Mouse (Mus musculus): ENCODE data around the gene Arl15. TPM values are rescaled to one million over a fixed set of nuclear protein-coding genes. Genes with fewer than 3 reads are reported as not detected.
"Not testable (repeated sequence)": the region's sequence is repeated elsewhere in the genome, so short reads cannot be mapped to it uniquely, and the experiment has no call there.

The Arl15 gene
- total RNA-seq (2015) (11.0 and 14.3 TPM in 2 replicates), total RNA-seq (2017) (12.1 and 13.5 TPM in 2 replicates)

DNA sequence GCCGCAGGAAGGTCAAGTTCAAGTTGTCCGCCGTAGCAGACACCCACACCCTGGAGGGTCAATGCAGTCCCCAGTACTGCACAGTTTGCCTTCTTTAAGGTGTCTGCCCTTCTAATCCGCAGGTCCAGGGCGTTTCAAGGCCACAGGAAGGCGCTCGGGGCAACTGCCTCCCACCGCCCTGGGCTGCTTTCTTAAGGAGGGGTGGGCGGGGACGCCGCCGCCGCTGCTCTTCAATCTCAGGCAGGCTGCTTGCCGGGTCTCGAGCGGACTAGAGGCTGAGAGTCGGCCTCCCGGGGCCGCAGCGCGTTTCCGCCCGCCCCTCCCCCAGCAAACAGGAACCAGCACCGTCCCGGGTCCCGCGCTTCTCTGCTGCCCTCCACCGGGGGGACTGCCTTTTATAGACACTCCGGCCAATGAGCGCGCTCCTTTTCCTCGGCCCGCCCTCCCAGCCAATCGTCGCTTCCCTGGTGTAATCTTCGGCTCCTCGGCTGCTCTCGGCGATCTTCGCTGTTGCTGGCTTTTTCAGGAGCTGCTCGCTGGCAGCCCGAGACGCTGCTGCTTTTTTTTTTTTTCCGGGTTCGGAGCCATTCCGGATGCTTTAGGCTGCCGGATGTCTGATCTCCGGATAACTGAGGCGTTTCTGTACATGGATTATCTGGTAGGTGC is at the start of gene Arl15:
Gene Arl15, plus strand, starts transcription at position 467 of the 666 bp plus-strand sequence.
- peak; percentile 89 for ATAC-seq (ENCODE audit: poor library complexity, severe bottlenecking)

DNA sequence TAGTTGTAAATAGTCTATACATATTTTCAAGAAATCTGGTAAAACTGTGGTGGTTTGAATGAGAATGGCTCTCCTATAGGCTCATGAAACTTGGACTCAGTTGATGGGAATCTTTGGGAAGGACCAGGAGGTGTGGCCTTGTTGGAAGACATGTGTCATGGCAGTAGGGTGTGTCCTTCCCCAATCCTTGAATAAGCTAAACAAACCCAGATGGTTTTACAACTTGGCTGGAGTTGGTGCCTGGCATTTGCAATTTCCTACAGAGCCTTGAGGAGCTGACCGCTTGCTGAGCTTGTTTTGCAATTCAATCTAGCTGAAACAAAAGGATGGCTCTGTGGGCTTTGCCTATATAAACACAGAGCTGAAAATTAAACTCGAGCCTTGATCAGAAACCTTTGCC is 49.0 kb upstream of the Arl15 start:
- ATAC-seq (ENCODE audit: poor library complexity, severe bottlenecking): no peak

DNA sequence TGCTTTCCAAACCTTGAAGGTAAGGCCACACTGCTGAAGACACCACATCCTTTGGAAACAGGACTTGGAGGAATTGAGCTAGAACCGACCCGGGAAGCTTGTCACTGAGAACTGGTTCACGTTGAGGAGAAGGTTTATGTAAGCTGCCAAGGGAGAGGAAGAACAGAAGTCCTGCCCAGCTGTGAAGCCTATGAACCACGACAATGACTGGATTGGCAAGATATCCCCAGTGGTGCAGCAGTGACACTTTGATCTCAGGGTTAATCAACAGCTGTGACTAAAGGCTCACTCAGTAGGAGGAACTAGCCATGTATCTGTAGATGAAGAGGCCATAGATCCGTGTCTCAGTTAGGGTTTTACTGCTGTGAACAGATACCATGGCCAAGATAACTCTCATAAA is 43.5 kb upstream of the Arl15 start:
- no peak for ATAC-seq (ENCODE audit: poor library complexity, severe bottlenecking)

DNA sequence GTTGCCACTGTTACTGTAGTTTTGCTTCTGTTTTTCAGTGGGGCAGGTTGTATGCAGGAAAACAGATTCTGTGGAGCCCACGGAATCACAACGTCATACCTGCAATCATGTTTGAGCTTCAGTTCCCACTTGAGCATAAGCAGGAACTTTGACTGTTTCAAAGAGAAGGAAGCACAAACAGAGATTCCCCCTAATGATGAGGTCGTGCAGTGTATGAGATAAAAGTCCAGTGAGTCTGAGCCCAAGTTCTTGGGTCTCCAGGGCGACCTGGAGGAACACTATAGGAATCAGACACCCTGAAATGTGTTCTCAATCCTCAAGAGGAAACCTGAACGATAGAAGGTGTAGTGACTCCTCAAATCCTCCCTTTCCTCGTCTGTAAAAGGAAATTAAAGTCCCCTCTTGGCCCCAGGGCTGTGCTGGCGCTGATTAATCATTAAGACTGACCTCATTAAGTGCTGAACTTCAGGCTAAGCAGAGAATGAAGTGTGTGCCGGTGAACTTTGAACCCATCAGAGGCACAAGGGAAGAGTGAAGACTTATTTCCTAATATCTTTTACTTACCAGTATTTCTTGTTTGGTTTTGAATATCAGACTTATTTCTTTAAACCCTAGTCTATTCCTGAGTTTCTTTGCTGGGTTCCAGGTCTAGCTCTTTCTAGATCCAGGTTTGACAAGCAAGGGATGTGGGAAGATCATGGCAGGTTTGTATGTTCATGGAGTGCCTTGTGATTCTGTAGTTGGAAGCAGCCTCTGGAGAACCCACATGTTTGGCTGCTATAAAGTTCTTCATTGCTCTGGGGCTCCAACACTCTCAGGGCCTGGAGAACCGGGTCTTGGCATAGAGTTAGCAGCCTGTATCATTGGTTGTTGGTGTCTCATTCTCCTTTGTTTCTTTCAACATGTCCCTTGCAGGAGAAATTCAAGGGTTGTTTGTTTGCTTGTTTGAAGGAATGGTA is 39.3 kb upstream of the Arl15 start:
- no peak for ATAC-seq (ENCODE audit: poor library complexity, severe bottlenecking)

DNA sequence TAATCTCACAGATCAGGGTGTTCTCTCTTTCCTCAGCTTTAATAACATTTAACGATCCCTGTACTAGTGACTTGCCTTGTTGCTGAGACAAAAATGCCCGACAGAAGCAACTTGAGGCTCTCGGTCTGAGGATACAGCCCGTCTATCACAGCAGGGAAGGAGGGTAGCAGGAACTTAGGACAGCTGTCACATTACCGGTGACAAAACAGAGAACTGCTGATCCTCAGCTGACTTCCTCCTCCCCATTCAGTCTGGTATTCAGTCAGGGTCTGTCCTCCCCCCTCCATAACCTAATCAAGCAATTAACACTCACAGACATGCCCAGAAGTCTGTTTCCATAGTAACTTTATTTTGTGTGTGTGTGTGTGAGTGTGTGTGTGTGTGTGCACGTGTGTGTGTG is 38.5 kb upstream of the Arl15 start:
- 0 out of 2 replicates have a peak, but pooled peaks have one; percentile 49 for ATAC-seq (ENCODE audit: poor library complexity, severe bottlenecking)

DNA sequence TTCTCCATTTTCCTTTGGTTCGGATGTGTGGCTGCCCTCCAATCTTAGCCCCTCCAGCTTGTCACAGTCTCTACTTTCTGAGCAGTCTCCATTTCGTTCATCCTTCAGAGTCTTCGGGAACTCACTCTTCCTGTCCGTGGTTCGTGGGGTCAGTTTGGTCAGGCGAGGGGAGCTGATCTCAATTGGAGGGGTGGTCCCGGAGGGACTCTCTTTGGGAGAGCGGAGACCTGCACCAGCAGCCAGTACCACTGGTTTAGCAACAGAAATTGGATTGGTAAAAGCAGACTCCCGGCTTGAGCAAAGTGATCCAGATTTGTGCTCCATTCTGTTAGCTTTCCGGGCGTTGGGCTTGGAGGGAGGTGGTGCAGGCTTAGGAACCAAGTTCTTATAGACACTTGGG is 32.6 kb upstream of the Arl15 start:
- no peak for ATAC-seq (ENCODE audit: poor library complexity, severe bottlenecking)

DNA sequence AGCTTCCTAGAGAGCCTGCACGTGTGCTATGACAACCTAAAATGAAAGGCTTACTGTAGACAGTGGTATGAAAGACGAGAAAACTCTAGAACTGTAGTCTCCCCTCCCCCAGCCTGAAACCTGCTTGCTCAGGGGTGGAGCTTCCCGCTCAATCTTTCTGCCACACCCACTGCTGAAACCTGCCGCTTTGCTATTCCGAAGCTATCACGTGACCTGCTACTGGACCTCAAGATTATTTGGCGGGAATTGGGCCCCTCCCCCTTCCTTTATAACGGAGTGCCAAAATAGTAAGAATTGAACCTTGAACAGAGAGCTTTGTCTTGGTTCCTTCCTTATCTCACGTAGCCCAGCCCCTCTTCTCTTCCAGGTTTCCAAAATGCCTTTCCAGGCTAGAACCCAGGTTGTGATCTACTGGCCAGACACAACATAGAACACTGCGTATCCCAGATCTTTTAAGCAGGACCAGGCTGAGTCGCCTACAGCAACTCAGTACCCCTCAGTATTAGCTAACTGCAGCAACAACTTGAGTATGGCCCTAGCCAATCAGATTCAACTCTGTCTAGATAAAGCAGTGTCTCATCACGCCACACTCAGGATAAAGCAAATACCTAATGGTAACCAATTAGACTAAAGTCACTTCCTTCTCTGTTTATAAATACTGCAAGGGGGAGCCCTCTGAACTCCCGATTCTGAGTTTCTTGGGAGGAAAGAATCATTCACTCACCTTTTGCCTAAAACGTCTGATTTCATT is 31.4 kb upstream of the Arl15 start:
- ATAC-seq (ENCODE audit: poor library complexity, severe bottlenecking): no peak

DNA sequence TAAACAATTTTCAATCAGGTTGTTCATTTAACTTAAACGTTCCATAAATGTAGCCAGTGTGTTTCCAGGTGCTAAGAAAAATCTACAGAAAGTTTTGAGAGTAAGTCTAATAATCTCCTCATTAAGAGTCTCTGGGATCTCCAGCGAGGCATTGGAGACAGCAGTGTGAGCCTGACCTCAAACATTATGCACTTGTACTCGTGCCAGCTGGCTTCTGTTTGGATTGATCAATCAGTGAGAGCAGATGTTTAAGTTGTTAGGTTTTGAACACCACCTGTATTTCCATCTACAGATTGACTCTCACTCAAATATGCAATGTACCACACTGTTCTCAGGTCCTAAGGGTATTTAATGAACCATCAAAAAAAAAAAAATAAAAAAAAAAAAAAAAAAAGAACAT is 28.9 kb upstream of the Arl15 start:
- no peak for ATAC-seq (ENCODE audit: poor library complexity, severe bottlenecking)

DNA sequence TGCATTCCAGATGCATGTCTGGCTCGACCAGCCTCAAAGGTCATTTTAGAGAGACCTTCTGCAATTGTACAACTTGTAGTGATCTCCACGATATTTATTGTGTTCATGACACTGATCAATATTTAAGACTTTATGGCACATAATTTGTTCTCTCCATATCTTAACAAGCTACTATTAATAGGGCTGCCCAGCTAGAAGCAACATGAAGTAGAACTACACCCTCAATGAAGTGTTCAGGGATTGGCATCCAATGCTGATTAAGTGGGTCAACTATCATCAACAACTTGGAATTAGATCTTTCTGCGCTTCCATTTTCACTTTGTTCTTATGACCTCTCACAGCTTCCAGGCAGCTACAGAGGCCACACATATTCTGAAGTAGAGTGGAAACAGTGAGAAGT is 24.5 kb upstream of the Arl15 start:
- no peak for ATAC-seq (ENCODE audit: poor library complexity, severe bottlenecking)

DNA sequence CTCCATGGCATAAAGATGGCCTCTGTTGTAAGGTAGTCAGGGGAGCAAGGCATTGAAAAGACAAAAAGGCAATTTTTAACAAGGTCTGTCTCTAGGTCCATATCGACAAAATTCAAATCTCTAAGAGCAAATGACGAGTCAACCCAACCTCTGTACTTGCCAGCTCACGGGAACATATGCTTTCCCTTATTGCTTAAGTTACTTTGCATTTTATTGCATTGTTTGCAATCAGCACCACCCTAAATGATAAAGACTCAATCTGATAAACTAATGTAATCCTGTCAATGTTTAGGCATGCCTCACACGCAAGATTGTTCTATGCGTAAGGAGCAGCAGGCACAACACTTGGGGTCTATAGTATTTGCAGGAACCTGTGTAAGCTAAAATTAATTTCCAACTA is 24.0 kb upstream of the Arl15 start:
- no peak for ATAC-seq (ENCODE audit: poor library complexity, severe bottlenecking)

DNA sequence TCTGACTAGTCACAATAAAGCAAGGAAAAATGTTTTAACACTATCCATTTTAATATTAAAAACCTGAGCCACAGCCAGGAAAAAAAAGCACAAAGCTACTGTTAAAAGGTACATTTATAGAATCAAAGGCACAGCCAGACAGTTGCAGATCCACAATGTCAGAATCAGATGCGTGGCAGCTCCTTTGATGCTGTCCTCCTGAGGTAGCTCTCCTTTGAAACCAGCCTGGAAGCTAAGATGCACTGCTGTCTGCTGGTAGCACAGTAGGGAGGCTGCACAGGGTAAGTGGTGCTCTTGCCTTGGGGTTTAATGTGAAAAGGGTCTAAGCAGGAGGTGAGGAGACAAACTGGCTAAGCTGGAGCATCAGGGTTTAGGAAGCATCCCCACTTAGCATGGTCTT is 23.0 kb upstream of the Arl15 start:
- ATAC-seq (ENCODE audit: poor library complexity, severe bottlenecking): no peak

DNA sequence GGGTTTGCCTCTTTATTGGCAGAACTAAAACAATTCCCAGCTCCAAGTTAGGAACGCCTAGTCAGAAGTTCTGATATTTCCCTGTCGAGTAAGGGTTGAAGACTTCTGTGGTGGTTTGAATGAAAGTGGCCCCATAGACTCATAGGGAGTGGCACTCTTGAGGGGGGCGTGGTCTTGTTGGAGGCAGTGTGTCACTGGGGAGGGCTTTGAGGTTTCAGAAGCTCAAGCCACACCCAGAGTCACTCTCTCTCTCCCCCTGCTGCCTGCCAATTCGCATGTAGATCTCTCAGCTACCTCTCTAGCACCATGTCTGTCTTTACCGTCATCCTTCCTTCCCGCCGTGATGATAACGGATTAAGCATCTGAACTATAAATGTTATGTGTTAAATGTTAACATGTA is 19.5 kb upstream of the Arl15 start:
- ATAC-seq (ENCODE audit: poor library complexity, severe bottlenecking): no peak

DNA sequence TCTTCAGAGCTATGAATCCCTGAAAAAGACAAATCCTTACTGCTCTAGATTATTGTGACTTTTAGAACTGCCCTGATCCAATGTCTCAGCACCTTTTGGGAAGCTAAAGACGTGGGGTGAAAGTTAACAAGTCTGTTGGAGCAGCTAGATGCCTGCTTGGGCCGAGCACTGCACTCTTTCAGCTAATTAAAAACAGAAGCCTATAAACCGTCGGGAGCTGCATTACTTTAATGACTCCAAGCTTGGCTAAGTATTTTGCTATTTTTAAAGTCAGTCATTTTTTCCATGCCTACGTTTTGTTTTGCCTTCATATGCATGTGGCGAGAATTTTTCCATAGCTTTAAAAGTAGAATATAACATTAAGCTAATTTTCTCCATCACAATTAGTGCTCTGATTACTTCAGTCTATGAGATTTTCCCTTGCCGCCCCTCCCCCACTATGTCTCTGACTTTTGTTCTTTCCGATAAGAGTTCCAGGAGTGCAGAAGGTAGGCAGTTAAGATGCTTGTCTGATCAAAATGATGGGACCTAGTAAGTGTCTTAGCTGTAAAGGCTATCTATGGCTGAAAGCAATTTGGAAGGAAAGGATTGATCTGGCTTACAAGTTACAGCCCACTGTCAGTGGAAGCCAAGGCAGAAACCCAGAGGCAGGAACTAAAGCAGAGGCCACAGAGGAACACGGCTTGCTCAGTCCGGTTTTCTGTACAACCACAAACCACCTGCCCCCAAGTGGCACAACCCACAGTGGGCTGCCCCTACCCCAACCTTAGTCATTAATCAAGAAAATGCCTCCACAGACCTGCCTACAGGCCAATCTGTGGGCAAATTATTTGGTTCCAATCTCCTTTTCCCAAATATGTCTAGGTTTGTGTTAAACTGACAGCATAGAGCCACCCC is 18.8 kb upstream of the Arl15 start:
- ATAC-seq (ENCODE audit: poor library complexity, severe bottlenecking): no peak

DNA sequence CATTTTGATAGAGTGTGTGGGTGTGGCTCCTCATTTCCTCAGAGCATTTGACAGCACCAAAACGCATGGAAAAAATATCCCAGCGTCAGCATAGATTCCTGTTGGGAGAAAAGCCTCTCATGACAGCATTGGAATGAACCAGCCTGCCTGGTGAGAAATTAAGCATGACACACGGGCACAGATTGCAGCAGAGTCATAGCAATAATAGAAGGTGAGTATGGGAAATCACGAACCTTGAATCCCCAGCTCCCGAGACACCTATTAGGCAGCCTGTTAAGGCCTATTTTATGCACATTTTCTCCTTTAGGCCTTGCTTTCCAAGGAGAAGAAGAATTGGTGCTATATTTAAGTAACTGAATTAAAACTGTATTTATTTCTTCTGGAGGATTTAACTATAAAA is 8.5 kb upstream of the Arl15 start:
- no peak for ATAC-seq (ENCODE audit: poor library complexity, severe bottlenecking)

DNA sequence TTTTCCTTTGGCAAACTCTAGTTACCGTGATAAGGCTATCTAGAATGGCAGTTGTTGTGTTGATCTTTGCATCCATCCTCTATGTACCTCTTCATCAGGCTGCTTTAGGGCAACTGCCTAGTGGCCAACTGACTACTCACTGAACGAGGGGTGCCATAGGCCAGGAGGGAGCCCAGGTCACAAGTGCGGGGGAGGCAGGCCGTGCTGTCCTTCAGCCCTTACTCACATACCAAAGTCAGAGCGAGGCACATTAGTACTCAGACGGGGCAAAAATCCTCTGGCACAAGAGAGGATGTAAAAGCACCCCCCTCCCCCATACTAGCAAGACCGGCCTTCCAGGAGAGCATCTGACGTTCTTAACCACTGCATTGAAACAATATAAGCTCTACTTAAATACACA is 7.2 kb upstream of the Arl15 start:
- ATAC-seq (ENCODE audit: poor library complexity, severe bottlenecking): no peak

DNA sequence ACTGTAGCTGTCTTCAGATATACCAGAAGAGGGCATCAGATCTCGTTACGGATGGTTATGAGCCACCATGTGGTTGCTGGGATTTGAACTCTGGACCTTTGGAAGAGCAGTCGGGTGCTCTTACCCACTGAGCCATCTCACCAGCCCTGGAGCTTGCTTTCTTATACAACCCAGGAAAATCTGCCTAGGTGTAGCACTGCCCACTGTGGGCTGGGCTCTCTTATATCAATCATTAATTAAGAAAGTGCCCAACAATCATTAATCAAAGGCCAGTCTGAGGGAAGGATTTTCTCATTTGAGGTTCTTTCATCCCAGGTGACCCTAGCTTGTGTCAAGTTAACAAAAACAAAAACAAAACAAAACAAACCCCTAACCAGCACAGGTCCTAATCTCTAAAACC is 4.3 kb upstream of the Arl15 start:
- not testable (repeated sequence) for ATAC-seq (ENCODE audit: poor library complexity, severe bottlenecking)

DNA sequence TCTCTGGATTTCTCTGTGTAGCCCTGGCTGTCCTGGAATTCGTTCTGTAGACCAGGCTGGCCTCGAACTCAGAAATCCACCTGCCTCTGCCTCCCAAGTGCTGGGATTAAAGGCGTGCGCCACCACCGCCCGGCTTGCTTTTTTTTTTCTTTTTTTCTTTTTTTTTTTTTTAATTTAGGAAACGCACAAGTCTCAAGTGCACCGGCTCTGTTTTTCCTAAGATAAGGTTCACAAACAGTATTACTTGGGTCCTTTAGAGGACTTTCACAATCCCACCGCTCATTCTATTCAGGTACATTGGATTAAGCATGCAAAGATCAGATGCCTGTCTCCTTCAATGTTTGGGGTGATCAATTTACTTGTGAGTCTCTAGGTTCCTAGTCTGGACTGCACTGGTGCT is 668 bp upstream of the Arl15 start:
- ATAC-seq (ENCODE audit: poor library complexity, severe bottlenecking): no peak

DNA sequence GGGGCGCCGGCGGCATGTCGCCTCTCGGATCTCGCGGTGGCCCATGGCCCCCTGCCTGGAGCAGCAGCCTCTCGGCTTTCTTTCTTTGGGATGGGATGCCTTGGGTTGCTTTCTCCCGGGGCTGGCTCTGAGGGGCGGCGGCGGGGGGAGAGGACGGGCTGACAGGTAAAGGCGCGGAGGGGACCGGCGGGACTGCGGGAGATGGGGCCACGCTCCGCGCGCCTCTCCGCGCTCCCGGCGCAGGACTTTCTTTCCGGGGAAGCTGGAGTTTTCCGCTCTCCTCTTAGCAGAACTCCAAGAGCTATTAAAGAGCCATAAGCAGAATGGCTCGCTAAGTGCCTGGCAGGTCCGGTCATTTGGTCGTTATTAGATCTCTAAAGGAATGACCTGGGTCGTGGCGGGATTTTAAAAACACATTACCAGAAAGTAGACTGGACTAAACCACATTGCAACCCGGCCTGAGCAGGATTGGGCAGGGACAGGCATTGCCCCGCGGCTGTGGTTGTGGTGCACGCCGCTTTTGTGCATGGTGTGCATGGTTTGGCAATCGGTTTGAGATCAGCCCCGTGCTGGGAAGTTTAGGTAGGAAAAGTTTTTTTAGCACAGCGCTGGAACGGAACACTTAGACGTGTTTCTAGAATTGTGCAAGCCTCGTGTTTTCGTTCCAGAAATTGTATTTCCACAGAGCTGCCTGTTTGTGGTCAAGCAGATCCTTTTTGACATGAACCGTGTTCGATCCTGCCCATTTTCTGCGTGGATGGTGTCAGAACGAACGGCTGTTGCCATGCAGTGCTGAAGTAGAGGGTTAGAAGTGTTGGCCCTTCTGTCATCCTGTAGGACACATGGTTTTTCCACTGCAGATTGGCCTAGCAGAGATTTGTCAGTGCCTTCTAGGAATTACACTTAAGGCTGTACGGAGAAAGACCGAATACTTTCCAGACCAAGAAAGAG is 675 bp downstream of the Arl15 start:
- peak; percentile 41 for ATAC-seq (ENCODE audit: poor library complexity, severe bottlenecking)

DNA sequence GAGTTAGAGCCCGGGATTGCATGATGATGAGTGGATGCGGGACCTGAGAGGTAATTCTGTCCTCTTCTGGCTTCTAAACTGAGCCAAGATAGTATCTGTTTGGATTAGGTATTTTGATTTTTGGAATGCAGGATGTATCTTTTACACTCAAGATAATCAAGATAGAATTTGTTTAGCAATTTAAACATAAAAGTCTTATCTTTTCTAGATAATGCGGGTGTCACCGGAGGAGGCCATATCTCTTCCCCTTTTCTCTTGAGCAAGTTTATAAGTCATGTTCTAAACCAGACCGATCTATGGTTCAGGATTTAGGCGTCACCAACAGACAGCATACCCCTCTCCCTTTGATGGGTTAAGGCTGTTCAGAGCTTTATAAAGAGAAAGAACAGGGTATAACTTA is 3.1 kb downstream of the Arl15 start:
- ATAC-seq (ENCODE audit: poor library complexity, severe bottlenecking): no peak

All from megakaryocyte, adult 5-6 weeks (primary cell).